Mouse (Mus musculus) myocyte (in vitro differentiated cells): ENCODE measurements around the gene Msantd2.

ENCODE experiments used
- CEBPB ChIP-seq: IDR thresholded peaks from 2 replicates; pipeline ENCODE4 v1.6.1; 2011; ENCODE audit warnings: mild to moderate bottlenecking, moderate library complexity; ENCODE audit not compliant: poor library complexity, insufficient read depth, severe bottlenecking
- MYOG ChIP-seq, 3 experiments: IDR thresholded peaks; one replicate each; pipeline ENCODE4 v1.6.1; 2011; ENCODE audit warnings: control low read depth in 2 of 3, low read depth in 2 of 3, mild to moderate bottlenecking in 2 of 3; ENCODE audit not compliant: insufficient read length in 2 of 3, control insufficient read depth in 1 of 3, insufficient read depth in 1 of 3

GRCm38 (mm10) chr9:37536851-37537250 is 47.7 kb downstream of the Msantd2 start:
- no peak for TF ChIP-seq MYOG (IDR thresholded peaks at IDR 0.05; ENCODE audit: control insufficient read depth in 1 of 3, insufficient read depth in 1 of 3, insufficient read length in 2 of 3, low read depth in 2 of 3)
- TF ChIP-seq CEBPB, result no peak
